Mouse (Mus musculus): ENCODE measurements around the gene Ifi44. TPM values are rescaled to one million over a fixed set of nuclear protein-coding genes. Genes with fewer than 3 reads are reported as not detected.

The Ifi44 gene
- polyA plus RNA-seq, 1 experiment from 2014 or later: 0.59 TPM

Other genes with a start within 250 kb of the Ifi44 start
- not detected in 2 replicates for gene Ifi44l, start 12.9 kb upstream of the Ifi44 start, polyA plus RNA-seq (2015; fragmentation: Nextera tagmentation; extraction: Ambion mirVana)
- 0.14 TPM in 2 replicates for gene Ptgfr, start 87.7 kb upstream of the Ifi44 start, polyA plus RNA-seq (2015; fragmentation: Nextera tagmentation; extraction: Ambion mirVana)

Data from liver, embryonic 16.5 days (tissue).